Comparison of ENCODE assay signal across 9 mouse cellular contexts in the genomic region with DNA sequence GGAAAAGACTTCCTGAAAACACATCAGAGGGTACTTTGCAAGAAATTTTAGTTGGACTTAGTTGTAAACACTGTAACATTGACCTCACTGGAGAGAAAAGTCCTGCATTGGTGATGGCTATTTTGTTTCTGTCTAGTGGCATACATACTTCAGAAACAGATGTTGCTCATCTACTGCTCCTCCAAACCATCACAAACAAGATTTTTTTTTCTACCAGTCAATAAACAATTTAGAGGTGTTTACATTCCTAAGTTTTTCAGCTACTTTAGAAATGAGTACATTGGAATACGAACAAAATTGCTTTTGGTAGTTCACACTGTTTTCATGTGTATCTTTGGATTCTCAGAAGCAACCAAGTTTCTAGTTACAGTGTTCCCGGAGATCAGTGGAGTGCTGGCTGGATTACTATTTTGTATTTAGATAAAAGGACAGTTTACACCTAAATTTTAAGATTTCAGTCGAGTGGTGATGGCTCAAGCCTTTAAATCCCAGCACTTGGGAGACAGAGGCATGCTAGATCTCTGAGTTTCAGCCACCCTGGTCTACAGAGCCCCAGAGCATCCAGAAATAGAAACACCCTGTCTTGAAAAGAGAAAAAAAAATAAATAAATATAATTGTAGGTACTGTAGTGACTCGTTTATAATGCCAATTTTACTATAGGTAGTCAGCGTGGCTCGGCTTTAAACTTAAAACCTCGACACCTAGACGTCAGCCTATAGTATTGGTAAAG. TPM values are rescaled to one million over a fixed set of nuclear protein-coding genes. Genes with fewer than 3 reads are reported as not detected.
DNase-seq lines count a peak whose midpoint lies in the region; ATAC-seq and TF ChIP-seq lines count a peak whose summit lies in the region.
"Had no signal": no experiment of that assay in that cellular context is flagged by ENCODE, and none has a peak within 500 bp of the region (broad histone marks: within the 10 kb centered on the region; RNA-seq: fewer than 3 reads in every experiment).

No protein-coding gene starts in this region.

- H3K4me1 ChIP-seq in lung, adult 2 months (ENCODE audit: control insufficient read depth, insufficient read depth, low read length) = no peaks in the 10 kb centered on the region; the same call in 1 of the 2 replicates
- peaks cover 8% of the 10 kb centered on the region for H3K4me1 ChIP-seq in embryonic facial prominence, embryonic 14.5 days (ENCODE audit: control insufficient read depth, insufficient read depth, low read length)
- peaks cover 14% of the 10 kb centered on the region for H3K4me1 ChIP-seq in limb, embryonic 12.5 days (replicated peaks)
- peaks cover 14% of the 10 kb centered on the region for H3K4me1 ChIP-seq in neural tube, embryonic 15.5 days

- H3K4me3 ChIP-seq in lung, adult 2 months (replicated peaks; ENCODE audit: extremely low read depth, low read depth, low read length) = peak overlapping the region; percentile 99
- H3K4me3 ChIP-seq in embryonic facial prominence, embryonic 14.5 days (ENCODE audit: low read depth, low read length) = peak overlapping the region; percentile 55
- H3K4me3 ChIP-seq in limb, embryonic 12.5 days (replicated peaks) = peak overlapping the region; percentile 64
- H3K4me3 ChIP-seq in neural tube, embryonic 15.5 days (replicated peaks) = peak overlapping the region; percentile 50

- WGBS in lung, adult 2 months = 15% methylated on average over 8 of the region's 8 CpGs
- WGBS in embryonic facial prominence, embryonic 14.5 days = 30% methylated on average over 8 of the region's 8 CpGs
- WGBS in limb, embryonic 12.5 days = 39% methylated on average over 8 of the region's 8 CpGs
- WGBS in neural tube, embryonic 15.5 days = 37% methylated on average over 8 of the region's 8 CpGs

- H3K4me2 ChIP-seq in embryonic facial prominence, embryonic 14.5 days (ENCODE audit: low read depth, low read length) = peak overlapping the region; percentile 85
- peak overlapping the region; percentile 65 for H3K4me2 ChIP-seq in limb, embryonic 12.5 days
- peak overlapping the region; percentile 66 for H3K4me2 ChIP-seq in neural tube, embryonic 15.5 days

- no peak for ATAC-seq in embryonic facial prominence, embryonic 14.5 days (ENCODE audit: low read depth)
- ATAC-seq in limb, embryonic 12.5 days (ENCODE audit: insufficient number of reproducible peaks, insufficient read depth, low FRiP score, low TSS enrichment, low read depth) = no peak
- no peak for ATAC-seq in neural tube, embryonic 15.5 days (ENCODE audit: low FRiP score)

- H3K9ac ChIP-seq in embryonic facial prominence, embryonic 14.5 days (ENCODE audit: low read depth, low read length) = peak overlapping the region; percentile 83; the same call in 1 of the 2 replicates
- peak overlapping the region; percentile 71; the same call in 1 of the 2 replicates for H3K9ac ChIP-seq in limb, embryonic 12.5 days (replicated peaks)
- peak overlapping the region; percentile 57 for H3K9ac ChIP-seq in neural tube, embryonic 15.5 days (replicated peaks)

- TF ChIP-seq POLR2A in lung, adult 2 months (IDR thresholded peaks at IDR 0.05; ENCODE audit: borderline replicate concordance, extremely low read depth, low read depth, low read length) = no peak

- H3K9me3 ChIP-seq in embryonic facial prominence, embryonic 14.5 days (ENCODE audit: control insufficient read depth, low read length) = no peaks in the 10 kb centered on the region
- H3K9me3 ChIP-seq in limb, embryonic 12.5 days = peaks cover 8% of the 10 kb centered on the region; the same call in 1 of the 2 replicates
- no peaks in the 10 kb centered on the region for H3K9me3 ChIP-seq in neural tube, embryonic 15.5 days (replicated peaks)

- no peaks in the 10 kb centered on the region for H3K36me3 ChIP-seq in embryonic facial prominence, embryonic 14.5 days (ENCODE audit: control insufficient read depth, insufficient read depth, low read length)
- no peaks in the 10 kb centered on the region for H3K36me3 ChIP-seq in limb, embryonic 12.5 days
- H3K36me3 ChIP-seq in neural tube, embryonic 15.5 days = no peaks in the 10 kb centered on the region

- no peak for DNase-seq in lung, adult 2 months
- no peak for DNase-seq in lung, adult 18-20 months
- DNase-seq in embryonic facial prominence, embryonic 14.5 days (ENCODE audit: low spot score) = no peak
- no peak for DNase-seq in thymus, postnatal 25 days
- DNase-seq in gastrocnemius, postnatal 25 days = no peak
- no peak for DNase-seq in spleen, postnatal 36 days (ENCODE audit: low spot score in 2 of 2)
- DNase-seq: layer of hippocampus, postnatal 36 days had no signal

- no peak for TF ChIP-seq CTCF in lung, adult 2 months (IDR thresholded peaks at IDR 0.05; ENCODE audit: insufficient read depth, low read length)

- peak overlapping the region; percentile 96 for H3K27ac ChIP-seq in embryonic facial prominence, embryonic 14.5 days (replicated peaks; ENCODE audit: low read depth, low read length)
- H3K27ac ChIP-seq in limb, embryonic 12.5 days = peak overlapping the region; percentile 96
- peak overlapping the region; percentile 98 for H3K27ac ChIP-seq in neural tube, embryonic 15.5 days (replicated peaks)

- no peaks in the 10 kb centered on the region for H3K27me3 ChIP-seq in embryonic facial prominence, embryonic 14.5 days (replicated peaks; ENCODE audit: control insufficient read depth, insufficient read depth, low read length)
- no peaks in the 10 kb centered on the region for H3K27me3 ChIP-seq in limb, embryonic 12.5 days
- H3K27me3 ChIP-seq in neural tube, embryonic 15.5 days (replicated peaks) = no peaks in the 10 kb centered on the region

RNA-seq across cellular contexts. Expression of a gene that starts 15.6 kb away (rescaled TPM):
- 51.4 and 75.1 TPM in 2 replicates for polyA plus RNA-seq in lung, adult 2 months (2012; rRNA removed)
- polyA plus RNA-seq in embryonic facial prominence, embryonic 14.5 days (2014; fragmentation: Nextera tagmentation; extraction: Ambion mirVana) = 101 and 105 TPM in 2 replicates
- 139 and 144 TPM in 2 replicates for polyA plus RNA-seq in limb, embryonic 12.5 days (2016; fragmentation: Nextera tagmentation; extraction: Ambion mirVana)
- 63.4 and 68.3 TPM in 2 replicates for polyA plus RNA-seq in neural tube, embryonic 15.5 days (2015; fragmentation: Nextera tagmentation; extraction: Ambion mirVana)
- total RNA-seq in gastrocnemius, postnatal 25 days (2021) = 10 to 100 TPM; 12.7 to 17.4 TPM
